Mouse (Mus musculus) heart, postnatal 0 days (tissue): ENCODE data around the gene Nubp2.

Experiments
- CTCF ChIP-seq: IDR thresholded peaks from 2 replicates; pipeline ENCODE4 v1.5.1; 2016; ENCODE audit warnings: antibody characterized with exemption, control low read depth, low read depth
- EP300 ChIP-seq: IDR thresholded peaks from 2 replicates; pipeline ENCODE4 v1.6.1; 2016; ENCODE audit warnings: antibody characterized with exemption, low read depth

- TF ChIP-seq CTCF (no peak), EP300 (no peak)
Measured at GRCm38 (mm10) chr17:24878117-24878397, 8.1 kb downstream of the Nubp2 start.
